Mouse (Mus musculus): ENCODE measurements around the gene Fkbp10.

Gene Fkbp10

GRCm38 (mm10) chr11:100414914-100415822 is at the start of gene Fkbp10:
Fkbp10 (plus strand) TSS chr11:100415697.
- DNase-seq = peak in 1 of 2 experiments; percentile 19

DNA sequence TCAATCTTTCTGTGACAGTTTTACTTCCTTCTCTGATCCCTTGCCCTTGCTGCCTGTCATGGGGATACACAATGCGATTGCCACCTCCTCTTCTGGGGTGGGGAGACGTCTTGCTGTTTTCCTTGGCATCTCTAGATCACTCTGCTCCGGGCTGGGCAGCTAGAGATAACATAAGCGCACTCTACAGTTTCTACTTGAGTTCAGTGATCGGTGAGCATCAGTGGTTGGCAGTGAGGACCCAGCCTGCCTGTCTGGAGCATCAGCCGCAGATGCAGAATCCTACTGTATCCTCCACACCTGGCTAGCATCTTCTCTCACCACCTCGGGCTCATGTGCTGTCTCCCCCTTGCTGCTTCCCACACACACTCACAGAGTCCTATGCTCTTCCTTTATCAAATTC is 46.4 kb upstream of the Fkbp10 start:
- DNase-seq = no peak

GRCm38 (mm10) chr11:100369822-100370221 is 45.7 kb upstream of the Fkbp10 start:
- DNase-seq = peak; percentile 52 to 55

GRCm38 (mm10) chr11:100371981-100372558 is 43.4 kb upstream of the Fkbp10 start:
- no peak for DNase-seq

- DNase-seq = no peak
Measured at GRCm38 (mm10) chr11:100375127-100375526, 40.4 kb upstream of the Fkbp10 start.

DNA sequence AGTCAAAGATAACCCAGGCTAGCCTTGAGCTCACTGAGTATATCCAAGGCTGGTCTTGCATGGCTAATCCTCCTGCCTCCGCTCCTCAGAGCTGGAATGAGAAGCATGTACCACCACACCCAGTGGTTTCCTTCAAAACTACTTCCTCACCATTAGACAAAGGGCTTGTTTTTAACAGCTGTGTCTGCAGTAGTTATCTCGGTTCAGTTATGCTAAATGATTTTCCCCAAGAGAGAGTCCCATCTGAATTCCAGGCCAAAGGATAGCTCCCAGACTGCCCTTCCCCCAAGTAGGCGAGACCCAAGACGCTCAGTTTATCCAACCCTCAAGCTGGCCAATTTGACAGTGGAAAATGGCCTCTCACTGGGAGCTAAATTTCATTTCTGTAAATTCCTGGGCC is 39.5 kb upstream of the Fkbp10 start:
- no peak for DNase-seq

DNA sequence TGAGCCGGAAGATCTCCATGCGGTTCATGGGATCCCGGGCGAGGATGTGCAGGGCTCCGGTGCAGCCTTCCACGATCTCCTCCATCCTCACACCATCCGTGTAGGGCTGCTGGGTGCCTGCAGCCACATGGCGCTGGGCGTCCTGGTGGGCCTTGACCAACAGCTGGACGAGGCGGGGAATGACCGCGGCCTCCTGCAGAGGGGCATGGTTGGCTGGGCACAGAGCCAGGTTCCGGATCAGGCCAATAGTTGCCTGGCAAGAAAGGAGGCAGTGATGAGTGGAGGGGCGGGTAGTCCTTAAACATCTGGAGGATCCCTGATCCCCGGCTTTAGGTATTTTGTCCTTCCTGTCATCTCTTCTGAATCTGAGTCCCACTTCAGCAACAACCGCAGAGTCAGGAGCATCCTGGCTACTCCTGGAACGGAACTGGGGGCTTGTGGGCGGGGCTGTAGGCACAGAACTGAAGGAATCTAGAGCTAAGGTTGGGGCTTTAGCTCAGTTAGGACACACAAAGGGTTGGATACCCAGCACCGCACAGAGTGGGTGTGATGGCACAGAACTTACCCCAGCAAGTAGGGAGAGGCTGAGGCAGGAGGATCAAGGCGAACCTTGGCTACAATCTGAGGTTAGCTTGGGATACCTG is 38.6 kb upstream of the Fkbp10 start:
- DNase-seq = no peak

GRCm38 (mm10) chr11:100377989-100378388 is 37.5 kb upstream of the Fkbp10 start:
- no peak for DNase-seq

- no peak for DNase-seq
Measured at GRCm38 (mm10) chr11:100378446-100378845, 37.1 kb upstream of the Fkbp10 start.

GRCm38 (mm10) chr11:100379311-100379710 is 36.2 kb upstream of the Fkbp10 start:
- DNase-seq = no peak

- DNase-seq = no peak
Measured at GRCm38 (mm10) chr11:100382682-100383081, 32.8 kb upstream of the Fkbp10 start.

DNA sequence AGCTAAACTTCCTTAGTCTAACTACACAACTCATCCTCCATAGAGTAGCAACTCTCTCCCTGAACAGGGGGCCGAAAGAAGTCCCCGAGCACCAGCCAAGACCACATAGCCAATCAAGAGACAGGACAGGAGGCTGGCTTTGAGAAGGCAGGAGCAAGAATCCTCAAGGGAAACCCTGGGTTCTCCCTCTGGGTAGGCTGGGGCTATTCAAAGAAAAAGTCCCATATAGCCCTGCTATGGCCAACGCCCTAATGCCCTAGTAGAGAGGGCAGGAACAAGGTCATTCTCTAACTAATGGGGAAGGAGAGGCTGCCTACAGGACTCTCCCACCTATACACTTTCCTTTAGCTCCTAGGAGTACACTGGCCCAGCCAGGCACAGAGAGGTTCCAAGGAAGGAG is 30.5 kb upstream of the Fkbp10 start:
- DNase-seq = no peak

DNA sequence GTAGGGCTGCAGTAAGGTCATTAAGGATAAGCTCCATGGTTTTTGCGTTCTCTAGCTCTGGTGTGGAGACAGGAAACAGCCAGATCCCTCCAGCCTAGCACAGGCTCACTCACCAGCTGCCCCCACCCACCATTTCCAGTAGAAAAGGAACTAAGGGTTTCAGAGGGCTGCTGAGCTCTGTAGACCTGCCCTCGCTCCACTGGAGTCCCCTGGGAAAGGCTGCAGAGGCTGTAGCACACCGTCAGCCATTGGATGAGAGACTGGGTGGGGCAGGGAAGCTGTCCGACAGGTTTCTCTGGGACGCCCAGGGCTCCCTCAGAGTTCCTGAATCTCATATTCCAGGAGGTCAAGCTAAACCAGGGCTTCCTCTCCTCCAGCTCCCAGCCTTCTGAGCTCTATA is 28.9 kb upstream of the Fkbp10 start:
- no peak for DNase-seq

DNA sequence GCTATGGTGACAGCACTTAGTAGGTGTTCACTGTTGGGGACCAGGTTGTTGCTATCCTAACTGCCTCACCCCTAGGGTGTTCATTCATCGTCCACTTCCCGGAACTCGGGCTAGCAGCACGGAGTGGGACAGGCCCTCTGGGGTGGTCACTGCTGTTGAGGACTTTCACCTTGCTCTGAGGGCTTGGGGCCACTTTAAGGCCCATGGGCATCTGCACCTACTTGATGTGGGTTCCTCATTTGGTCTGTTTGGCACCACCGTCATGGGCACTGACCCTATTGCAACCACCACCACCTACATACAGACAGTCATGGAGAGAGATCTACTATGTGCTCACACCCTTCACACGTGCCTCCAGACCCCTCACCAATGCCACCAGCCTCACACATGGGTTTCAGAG is 28.4 kb upstream of the Fkbp10 start:
- DNase-seq = no peak

GRCm38 (mm10) chr11:100387589-100388375 is 27.7 kb upstream of the Fkbp10 start:
- no peak for DNase-seq

GRCm38 (mm10) chr11:100388588-100388987 is 26.9 kb upstream of the Fkbp10 start:
- peak; percentile 52 to 57 for DNase-seq

DNA sequence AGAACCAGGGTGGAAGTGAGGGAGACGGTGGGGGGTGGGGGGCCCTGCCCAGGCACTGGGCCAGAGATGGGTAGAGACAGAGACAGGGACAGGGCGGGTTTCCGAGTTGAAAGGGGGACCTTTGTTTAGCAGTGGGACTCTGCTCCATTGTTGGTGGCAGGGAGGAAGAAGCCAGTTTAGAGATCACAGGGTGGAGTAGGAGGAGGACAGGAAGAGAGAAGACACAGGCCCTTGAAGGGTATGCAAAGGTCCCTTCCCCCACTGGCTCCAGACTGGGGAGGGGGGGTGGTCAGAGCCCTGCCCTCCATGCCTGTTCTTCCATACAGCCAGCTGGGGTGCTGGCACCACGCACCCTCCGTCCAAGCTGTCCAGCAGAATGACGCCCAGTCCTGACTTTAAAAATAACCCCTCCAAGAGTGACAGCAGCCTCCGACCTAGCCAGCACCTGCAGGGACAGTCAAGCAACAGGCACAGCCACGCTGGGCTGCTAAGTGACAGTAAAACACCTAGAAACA is 25.5 kb upstream of the Fkbp10 start:
- peak; percentile 81 to 84 for DNase-seq

DNA sequence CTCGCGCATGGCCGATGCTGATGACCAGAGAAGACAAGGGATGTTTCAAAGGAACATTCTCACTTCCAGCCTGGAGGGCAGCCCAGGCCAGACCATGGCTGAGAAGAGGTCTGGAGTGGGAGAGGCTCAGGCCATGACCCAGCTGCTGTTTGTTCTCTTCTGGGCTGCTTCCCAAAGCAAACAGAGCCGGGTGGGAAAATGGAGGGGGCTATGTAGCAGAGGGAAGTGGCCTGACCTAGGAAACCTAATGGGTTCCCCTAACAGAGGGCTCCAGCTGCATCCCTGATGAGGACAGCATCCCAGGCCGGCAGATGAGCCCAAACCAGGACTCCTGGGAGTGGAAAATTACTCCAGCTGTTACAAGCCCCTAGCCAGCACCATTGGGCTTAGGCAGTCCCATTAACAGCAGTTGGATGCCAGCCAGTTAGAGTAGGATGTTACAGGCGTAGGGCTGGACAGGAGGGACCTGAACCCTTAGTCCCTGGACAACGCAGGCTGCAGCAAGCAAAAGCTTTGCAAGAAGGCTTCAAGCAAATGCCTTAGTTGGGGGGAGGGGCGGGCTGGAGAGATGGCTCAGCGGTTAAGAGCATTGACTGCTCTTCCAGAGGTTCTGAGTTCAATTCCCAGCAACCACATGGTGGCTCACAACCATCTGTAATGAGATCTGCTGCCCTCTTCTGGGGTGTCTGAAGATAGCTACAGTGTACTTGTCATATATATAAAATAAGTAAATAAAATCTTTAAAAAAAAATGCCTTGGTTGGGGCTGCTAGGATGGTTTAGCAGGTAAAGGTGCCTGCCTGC is 24.2 kb upstream of the Fkbp10 start:
- no peak for DNase-seq

GRCm38 (mm10) chr11:100391884-100392345 is 23.6 kb upstream of the Fkbp10 start:
- no peak for DNase-seq

DNA sequence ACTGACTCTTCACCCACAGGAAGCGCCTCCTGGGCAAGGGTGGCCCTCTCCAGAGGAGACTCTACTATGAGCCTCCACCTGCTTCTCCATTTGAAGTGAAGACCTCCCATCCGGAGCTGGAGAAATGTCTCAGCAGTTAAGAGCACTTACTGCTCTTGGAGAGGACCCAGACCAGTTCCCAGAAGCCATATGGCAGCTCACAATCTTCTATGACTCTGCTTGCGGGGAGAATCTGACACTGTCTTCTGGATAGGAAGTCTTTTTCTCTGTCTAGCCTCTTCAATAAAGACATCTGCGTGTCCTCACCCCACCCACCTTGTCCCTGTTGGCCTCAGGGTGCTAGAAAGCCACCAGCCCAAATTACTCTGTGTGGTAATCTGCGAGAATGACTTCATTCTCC is 22.5 kb upstream of the Fkbp10 start:
- DNase-seq = no peak

GRCm38 (mm10) chr11:100393733-100394132 is 21.8 kb upstream of the Fkbp10 start:
- DNase-seq = peak in 1 of 2 experiments; percentile 49

Data from cerebellum, postnatal 36 days (tissue).